Mouse (Mus musculus) stomach, postnatal 0 days (tissue): ENCODE data around the gene Tkt.

Source experiments
- CTCF ChIP-seq: IDR thresholded peaks from 2 replicates; pipeline ENCODE4 v1.5.1; 2016; ENCODE audit warnings: antibody characterized with exemption, low read depth, mild to moderate bottlenecking, moderate library complexity
- EP300 ChIP-seq: optimal IDR thresholded peaks from 2 replicates; pipeline ENCODE3; 2016; ENCODE audit warnings: antibody characterized with exemption

DNA sequence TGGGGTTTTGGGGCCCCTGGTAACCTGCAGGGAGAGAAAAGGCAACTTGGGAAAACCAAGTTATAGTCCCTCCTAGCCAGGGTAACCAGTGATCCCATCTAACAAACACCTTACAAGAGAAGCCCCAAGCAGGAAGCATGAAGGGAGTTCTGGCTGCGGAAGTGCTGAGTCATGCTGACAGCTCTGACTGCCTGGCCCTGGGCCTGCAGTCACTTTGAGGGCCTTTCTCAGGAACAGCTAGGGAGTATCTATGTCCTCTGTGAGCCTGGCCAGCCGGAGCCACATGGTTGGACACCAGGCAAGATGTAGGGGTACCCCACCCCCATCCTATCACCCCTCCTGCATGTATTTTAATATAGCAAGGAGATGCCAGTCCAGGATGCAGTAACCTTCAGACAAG is 16.3 kb downstream of the Tkt start:
- no peak for TF ChIP-seq CTCF
- no peak for TF ChIP-seq EP300
